Mouse (Mus musculus) CD8-positive naive resting alpha-beta T cell, adult 2 months (primary cell): ENCODE measurements around the gene Ube2o.

ENCODE experiments used
- DNase-seq, 2 experiments: peaks; one replicate each; pipeline ENCODE4 v3.0.0; 2022; ENCODE audit warnings: low read depth in 2 of 2, low spot score in 2 of 2

The Ube2o gene

DNA sequence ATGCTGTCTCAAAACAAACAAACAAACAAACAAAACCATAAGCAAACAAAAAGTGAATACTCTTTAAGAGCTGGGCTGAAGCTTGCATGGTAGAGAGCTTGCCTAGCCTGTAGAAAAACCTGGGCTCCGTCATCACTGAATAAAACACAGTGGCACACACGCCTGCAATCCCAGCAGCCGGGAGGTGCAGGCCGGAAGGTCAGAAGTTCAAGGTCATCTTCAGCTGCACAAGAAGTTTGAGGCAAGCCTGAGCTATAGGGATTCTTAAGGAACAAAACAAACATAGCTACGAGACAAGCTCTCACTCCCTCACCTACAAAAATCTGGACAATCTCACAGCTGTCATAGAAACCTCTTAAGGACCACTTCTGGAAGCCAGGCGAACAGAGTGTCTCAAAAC lies 4.4 kb upstream of the Ube2o start:
- DNase-seq: no peak

DNA sequence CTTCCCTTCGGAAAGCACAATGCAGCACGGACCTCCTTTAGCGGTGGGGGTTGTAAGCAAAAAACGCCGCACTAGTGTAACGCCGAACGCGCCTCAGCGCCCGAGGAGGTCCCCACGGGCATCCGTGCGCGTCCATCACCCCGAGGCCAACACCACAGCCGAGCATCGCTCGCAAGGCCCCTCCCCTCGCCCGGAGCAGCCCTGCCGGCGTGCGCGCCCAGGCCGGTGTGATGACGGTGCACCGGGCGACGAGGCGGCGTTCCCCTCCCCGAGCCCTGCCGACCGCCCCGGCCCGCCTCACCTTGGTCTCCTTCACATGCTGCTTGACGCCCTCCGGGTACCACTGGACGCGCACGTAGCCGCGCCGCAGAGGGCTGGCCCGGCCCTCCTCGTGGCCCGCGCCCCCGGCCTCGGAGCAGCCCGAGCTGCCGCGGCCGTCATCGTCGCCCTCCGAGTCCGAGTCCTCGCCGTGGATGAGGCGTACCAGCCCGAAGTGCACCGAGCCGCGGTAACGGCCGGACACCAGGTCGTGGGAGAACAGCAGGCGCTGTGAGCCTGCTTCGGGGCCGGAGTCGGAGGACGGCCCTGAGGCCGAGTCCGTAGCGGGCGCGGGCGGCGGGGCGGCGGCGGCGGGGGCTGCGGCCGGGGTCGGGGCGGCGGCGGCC lies 404 bp downstream of the Ube2o start:
- peak; percentile 24 to 48 for DNase-seq

DNA sequence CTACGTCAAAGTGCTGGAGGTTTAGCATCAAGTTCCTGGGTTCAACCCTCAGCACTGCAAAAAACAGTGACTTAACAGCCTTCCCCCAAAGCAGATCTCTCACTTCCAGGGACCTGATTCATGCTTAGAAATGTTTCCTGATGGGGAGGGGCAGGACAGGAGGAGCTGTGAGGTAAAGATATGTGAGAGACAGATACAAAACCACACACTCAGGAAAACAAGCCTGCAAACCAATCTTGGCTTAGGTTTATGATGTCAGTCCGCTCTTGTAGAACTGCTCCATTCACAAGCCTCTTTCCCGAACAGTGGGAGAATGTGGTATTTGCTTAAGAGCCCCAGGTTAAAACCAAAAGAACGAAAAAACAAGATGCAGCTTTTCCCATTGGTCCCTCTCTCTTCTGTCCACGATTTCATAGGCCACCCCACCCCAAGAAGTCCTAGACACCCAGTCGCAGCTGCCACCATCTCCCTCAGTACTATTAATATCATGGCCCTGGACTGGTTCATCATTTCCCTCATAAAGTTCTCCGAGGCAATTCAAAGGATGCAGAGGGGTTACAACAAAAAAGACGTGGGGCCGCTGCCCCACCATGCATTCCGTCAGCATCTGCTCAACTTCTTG lies 1.1 kb downstream of the Ube2o start:
- DNase-seq: no peak

DNA sequence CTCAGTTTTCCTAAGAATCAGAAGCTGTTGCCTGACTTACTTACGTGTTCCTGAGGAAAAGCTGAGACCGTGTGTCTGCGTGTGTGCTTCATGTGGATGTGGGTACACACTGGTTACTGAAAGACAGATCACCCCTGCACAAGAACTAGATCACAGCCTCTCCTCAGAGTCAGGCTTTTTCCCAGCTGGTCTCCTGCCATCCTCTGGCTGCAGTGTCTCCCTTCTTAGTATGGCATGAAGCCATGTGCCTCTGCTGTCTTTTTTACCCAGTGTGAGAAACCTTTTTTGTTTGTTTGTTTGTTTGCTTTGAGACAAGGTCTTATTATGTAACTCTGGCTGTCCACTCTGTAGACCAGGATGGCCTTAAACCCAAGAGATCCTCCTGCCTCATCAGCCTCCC lies 2.0 kb downstream of the Ube2o start:
- DNase-seq: no peak

DNA sequence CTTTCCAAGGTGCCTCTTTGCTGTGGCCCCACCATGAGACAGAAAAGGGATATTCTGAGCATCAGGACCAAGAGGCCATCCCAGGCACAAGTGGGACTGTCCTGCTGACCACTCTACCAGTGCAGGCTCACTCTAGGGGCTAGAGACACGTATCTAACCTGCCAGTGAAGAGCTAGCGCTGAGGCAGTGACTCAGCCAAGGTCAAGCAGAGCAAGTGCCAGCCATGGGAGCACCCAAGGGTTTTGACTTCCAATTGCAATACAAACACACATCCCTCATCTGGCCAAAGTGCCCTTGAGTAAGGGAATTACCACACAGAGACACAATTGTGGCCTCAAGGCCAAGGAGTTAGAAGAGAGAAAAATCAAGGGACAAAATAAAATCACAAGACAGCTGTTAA lies 5.9 kb downstream of the Ube2o start:
- DNase-seq: no peak

DNA sequence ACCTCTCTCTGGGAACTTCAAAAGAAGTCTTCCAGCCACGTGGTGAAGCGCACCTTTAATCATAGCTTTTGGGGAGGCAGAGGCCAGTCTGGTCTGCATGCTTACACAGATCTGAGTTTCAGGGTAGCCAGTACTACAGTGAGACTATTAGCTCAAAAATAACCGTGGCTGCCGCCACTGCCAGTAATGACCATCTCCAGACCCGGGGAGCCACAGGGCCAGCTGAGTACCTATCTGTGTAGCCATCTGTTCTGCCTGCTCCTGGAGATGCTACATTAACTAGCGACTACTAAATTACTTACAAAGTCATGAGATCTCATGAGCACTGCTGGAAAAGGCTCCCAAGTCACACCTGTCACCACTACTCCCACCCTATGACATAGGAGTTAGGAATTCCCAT lies 6.3 kb downstream of the Ube2o start:
- no peak for DNase-seq

DNA sequence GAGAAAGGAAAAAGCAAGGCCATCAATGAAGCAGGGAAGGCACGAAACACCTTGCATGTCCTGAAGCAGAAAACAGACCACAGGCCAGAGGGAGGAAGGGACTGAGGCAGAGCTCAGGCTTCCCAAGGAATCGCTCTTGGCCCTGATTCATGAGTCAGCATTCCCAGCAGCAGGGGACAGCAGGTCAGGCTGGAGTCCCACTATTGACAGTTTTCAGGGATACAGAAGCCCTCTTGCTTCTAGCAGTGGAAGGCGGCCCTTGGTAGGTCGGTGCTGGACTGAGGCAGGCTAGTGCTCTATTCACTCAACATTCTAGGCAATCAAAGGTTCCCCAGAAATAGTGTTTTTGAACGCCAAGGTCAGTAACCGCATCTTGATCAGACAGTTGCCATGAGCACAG lies 6.8 kb downstream of the Ube2o start:
- DNase-seq: no peak

DNA sequence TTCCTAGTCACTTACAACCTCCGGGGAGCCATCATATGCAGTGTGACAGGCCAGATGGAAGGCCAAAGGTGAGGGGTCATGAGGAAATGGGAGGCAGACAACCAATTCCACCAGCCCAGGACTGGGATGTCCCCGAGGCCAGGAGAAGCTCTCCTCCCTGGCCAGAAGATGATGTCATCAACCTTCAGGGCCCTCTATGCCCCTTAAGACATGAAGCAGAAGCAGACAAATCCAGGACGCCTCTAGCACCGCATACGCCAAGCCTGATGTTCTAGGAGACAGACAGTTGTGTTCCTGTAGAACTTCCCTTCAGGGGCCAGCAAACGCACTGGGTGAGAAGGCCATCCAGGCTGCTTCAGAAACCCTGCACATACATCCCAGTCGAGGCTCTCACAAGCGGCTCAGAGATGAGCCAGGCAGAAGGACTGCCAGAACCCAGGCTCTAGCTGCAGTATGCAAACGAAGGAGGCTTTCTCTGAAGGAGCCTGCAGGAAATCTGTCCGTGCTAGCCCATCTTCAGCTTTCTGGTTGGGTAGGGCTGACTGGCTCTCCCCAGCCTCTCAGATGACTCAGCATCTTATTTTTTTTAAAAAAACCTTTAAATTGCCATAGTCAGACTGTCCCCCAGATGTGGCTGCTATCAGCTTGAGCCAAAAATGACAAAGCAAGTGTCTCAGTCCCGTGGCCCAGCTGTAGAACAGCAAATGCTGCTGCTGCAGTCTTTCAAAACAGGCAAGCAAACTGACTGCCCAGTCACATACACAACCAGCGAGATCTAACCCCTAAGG lies 8.3 kb downstream of the Ube2o start:
- no peak for DNase-seq

DNA sequence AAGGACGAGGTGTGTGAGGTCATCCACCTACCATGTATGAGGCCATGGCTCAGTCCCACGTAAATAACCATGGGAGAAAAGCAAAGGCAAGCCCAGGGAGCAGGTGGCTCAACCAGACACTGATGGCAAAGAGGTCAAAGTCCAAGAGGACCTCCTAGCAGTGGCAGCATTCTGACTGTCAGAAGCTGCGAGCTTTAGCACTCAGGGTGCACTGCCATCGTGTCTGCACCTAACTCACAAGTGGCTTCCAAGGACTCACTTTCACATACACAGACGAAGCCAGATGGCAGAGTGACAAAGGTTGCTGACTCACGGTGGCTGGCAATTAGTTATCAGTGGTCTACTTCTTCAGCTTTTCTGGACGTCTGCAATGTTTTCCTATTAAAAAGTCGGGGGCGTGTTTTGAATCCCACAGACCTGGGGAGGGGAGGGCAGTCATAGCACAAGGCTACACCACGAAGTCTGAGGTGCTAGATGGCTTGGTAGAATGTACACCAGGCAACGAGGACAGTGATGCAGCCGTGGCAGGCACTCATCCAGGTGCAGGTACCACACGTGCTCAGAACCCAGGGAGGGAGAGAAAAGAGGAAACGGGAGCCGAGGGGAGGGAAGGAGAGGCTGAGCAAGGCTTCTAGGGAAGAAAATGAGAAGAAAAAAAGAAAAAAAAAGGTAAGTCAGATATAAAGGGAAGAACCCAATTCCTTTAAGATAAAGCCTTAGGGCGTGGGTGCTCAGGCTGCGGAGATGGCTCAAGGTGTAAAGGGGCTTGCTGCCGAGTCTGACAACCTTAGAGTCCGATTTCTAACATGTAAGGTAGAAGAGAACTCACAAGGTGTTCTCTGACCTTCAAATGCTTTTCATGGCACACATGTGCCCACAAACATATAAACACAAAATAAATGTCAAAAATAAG lies 9.2 kb downstream of the Ube2o start:
- no peak for DNase-seq

DNA sequence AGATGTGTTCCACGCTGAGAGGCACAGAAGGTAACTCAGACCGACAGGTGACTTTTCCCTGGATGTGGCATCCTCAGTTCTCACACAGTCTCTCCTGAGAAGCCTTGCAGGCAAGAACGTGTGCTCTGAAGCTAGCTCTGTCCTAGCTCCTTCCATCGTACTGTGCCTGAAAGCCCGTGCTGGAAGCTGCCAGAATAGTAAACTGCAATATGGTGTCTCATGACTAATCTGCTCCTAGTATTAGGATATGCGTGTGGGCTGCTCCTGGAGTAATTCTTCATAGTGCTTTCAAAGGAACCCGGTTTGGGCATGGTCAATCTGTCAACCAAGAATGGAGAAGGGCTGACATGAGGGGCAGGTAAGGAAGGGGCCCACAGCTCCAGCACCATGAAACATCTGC lies 10.4 kb downstream of the Ube2o start:
- DNase-seq: no peak

DNA sequence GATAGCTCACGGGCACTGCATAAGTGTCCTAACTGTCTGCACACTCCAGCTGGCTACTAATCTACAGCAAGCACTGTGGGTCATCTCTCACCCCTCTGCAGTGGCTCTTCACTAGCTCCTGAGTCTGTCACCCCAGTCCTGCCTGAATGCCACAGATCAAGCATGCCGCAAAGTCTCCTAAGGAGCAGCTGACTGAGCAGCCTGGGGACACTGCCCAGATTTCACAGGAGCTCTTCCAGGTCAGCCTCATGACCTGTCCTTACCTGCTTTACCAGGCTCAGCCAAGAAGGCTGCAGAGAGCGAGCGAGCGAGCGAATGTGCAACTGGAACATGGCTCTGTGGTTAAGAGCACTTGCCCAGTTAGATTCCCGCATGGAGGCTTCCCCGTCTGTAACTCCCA lies 13.7 kb downstream of the Ube2o start:
- DNase-seq: no peak

DNA sequence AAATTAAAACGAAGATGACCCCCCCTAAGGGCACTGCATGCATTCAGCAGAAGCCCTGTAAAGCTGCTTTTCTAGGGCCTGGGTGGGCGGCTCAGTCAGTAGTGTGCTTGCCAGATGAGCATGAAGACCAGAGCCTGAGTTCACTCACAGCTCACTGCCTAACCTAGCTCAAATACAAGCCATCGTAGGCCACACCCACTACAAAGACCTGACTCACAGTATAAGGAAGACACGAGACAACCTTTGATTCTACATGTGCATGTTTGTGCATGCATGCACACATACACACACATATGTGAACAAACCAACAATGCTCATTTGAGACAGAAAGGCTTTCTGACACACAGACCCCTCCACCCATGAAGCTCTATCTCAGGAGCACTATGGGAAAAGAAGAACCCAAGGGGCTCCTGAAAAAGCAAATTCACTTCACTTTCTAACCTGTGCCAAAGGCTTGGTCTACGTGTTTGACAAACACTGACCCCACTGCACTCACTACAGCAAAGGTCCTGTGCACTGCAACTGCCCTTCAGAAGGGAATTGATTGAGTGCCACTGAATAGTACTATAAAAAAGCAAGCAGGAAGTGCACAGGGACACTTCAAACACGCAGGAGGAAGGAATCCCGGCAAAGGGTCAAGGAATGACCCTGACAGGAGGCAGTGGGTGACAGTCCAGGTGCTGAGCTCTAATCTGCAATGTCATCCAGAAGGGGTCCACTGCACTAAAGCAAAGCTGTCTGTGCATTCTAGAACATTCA lies 15.8 kb downstream of the Ube2o start:
- no peak for DNase-seq

DNA sequence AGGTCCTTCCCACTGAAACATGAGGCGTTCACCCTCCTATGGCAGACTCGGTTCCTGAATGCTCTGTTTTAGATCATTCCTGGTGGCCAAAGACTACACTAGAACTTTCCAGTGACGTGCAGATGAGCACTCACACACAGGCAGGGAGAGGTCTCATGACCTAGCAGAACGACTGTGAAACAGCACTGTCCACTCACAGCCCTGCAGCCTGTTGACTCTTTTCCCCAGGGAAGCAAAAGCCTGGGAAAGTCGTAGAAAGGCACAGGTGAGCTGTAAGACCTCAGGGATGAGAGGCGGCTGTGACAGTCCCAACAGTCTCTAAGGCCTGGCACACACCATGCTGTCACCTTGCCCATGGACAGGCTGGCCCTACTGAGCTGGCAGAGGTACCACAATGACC lies 24.9 kb downstream of the Ube2o start:
- no peak for DNase-seq

DNA sequence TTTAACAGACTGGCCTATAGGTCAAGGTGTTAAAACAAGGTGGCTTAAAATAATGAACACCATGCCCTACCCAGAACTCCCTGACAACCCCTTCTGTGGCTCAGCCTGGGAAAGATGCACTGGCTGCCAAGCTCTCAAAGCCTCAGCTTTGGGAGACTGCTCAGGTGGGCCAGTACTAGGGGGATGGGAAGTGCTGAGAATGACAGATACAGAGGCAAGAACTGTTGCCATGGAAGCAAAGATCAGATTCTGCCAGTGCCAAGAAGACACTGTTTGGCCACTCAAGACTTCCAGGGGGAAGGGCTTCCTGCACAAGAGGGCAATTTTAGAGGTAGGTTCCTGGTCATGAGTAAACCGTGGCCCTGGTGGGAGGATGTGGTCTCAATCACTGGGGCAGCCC lies 25.7 kb downstream of the Ube2o start:
- no peak for DNase-seq

DNA sequence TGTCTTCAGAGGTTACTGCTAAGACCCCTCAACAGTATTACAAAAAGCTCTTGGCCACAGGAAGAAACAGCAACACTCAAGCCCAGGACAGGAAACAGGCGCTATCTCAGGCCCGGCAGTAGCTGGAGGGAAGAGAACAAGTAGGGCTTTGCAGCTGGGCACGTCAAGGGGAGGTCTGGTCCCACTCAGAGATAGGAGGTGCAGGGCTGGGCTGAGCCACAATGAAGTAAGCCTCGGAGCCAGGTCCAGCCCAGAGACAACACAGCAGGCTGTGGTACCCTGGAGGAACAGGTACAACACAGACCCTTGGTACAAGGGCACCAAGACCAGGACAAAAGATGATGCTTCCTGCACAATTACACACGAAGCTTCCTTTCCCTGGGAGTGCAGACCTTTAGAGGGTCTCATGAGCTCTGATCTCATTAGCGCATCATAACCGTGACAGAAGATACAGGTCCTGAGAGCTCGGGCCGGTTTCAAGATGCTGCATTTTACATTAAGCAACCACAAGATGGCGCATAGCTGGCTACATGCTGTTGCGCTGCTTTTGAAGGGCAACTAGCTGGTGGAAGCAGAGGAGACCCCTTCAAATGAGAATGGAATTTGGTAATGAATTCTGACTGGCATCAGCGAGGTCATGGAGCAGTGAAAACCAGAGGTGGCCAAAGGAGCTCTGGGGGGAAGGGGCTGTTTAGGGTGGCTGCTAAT lies 26.9 kb downstream of the Ube2o start:
- DNase-seq: peak in 1 of 2 experiments; percentile 22

DNA sequence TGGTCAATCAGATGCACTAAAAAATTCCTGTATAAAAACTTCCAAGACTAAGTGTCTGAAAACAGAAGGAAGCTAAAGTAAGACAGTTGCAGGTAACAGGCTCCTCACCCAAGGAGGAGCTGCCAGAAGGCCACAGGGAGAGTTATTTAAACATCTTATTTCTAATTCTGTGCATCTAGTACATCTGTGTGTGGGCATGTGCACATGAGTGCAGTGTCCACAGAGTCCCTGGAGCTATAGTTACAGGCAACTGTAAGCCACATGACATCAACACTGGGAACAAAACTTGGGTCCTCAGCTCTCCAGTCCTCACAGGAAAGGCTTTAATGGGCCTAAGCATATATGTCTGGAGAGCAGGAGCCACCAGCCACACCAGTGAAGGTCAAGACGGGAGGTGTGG lies 29.1 kb downstream of the Ube2o start:
- DNase-seq: no peak

DNA sequence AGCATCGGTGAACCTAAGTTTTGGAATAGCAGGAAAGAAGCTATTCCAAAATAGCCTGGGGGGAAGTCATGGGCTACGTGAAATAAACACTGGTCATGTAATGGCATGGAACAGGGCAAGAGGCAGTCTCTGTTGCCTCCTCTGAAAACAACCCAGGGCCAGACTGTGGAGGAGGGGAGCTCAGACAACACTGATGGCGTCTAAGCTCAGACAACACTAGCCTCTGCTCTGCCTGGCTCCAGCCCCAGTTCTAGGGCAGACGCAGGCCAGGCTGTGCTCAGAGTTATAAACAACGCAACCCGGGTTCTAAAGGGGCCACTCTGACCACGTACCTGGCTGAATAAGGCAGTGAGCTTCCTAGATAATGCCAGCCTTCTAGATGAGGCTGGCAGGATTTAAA lies 30.5 kb downstream of the Ube2o start:
- DNase-seq: no peak

DNA sequence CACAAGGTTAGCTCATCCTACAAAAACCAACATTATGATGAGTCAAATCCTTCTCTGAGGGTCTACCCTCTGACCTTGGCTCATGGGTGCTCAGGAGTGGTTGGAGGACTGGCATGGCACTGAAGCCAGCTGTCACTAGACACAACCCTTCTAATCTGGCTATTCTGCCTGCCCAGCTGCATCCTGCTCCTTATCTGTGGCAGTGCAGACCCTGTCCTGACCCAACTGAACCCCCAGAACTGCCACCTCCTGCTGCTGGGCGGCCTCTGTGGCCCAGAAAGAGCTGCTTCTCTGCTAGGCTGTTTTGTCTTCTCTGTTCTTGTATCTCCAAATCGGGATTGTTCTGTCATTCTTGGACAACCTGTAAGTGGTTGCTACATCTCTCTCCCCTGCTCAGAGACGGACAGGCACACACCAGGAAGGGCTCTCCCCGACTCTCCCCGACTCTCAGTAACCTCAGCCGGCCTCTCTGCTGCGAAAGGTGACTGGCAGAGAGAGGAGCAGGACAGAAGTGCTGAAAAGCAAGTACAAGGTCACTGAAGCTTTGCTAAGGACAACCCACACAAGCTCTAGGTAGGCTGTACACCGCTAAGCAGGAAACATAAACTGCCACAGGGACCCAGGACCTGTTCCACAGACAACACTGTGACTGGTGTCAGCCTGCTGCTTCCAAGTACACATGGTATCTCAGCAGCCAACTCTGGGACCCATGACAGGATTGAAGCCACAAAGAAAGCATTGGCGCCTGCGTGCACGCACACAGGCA lies 31.8 kb downstream of the Ube2o start:
- DNase-seq: no peak

DNA sequence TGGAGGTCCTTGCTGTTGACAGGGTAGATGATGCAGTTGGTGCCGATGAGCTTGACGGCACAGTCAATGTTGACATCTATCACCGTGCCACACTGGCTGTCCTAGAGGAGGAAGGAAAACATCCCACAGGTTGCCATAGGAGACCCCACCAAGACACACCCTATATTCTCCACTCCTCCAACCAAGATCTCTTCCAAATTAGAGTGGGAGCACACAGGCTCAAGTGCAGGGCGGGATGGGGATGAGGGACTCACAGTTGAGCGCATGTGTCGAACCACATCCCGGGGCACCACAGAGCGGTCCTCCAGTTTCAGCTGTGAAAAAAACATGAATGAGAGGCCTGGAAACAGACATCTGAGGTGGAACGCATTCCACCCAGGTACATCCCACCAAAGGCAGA lies 32.5 kb downstream of the Ube2o start:
- DNase-seq: no peak
